In the genomic region with DNA sequence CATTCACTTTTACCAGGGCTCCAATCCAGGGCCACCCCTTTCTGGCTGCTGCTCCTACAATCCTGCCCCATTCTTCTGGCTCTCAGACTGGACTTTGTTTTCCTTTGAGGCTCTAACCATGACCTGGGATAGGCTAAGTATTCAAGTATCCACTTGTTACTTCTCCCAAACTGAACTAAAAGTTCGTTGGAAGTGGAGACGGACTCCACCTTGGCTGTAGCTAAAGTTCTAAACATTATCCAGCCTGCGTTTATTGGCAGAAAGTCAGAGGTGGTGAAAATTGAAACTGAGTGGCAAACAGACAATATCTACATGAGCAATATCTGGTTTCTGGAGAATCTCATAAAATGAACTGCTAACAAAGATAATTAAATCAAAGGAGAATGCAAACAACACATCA, we compare ENCODE assay signal across 27 mouse cellular contexts. TPM values are rescaled to one million over a fixed set of nuclear protein-coding genes. Genes with fewer than 3 reads are reported as not detected.
"Had no signal": no experiment of that assay in that cellular context is flagged by ENCODE, and none has a peak within 500 bp of the region (broad histone marks: within the 10 kb centered on the region; RNA-seq: fewer than 3 reads in every experiment).

No protein-coding gene starts in this region.

- H3K4me1 ChIP-seq: limb, embryonic 10.5 days; limb, embryonic 13.5 days; liver, embryonic 12.5 days; liver, embryonic 15.5 days; lung, embryonic 15.5 days; midbrain, embryonic 12.5 days; midbrain, embryonic 15.5 days; neural tube, embryonic 12.5 days; neural tube, embryonic 15.5 days had no signal

- H3K36me3 ChIP-seq: limb, embryonic 10.5 days; limb, embryonic 13.5 days; liver, embryonic 12.5 days; liver, embryonic 15.5 days; lung, embryonic 15.5 days; midbrain, embryonic 12.5 days; midbrain, embryonic 15.5 days; neural tube, embryonic 12.5 days; neural tube, embryonic 15.5 days had no signal

- H3K9me3 ChIP-seq: limb, embryonic 10.5 days; limb, embryonic 13.5 days; liver, embryonic 12.5 days; liver, embryonic 15.5 days; lung, embryonic 15.5 days; midbrain, embryonic 12.5 days; midbrain, embryonic 15.5 days; neural tube, embryonic 12.5 days; neural tube, embryonic 15.5 days had no signal

- H3K27ac ChIP-seq: hindbrain, embryonic 14.5 days; hindbrain, postnatal 0 days; kidney, postnatal 0 days; layer of hippocampus, adult 2 months; limb, embryonic 10.5 days; limb, embryonic 13.5 days; liver, embryonic 12.5 days; liver, embryonic 15.5 days; lung, embryonic 15.5 days; macrophage; midbrain, embryonic 12.5 days; midbrain, embryonic 15.5 days; neural tube, embryonic 12.5 days; neural tube, embryonic 15.5 days had no signal

- H3K4me3 ChIP-seq: layer of hippocampus, adult 2 months; limb, embryonic 10.5 days; limb, embryonic 13.5 days; liver, embryonic 12.5 days; liver, embryonic 15.5 days; lung, embryonic 15.5 days; midbrain, embryonic 12.5 days; midbrain, embryonic 15.5 days; neural tube, embryonic 12.5 days; neural tube, embryonic 15.5 days had no signal

- DNase-seq: layer of hippocampus, adult 9-11 months; liver; lung, adult 18-20 months; lung, postnatal 10 days; retina, postnatal 1 day; right cerebral cortex, postnatal 25 days; thymus, adult 18-20 months; thymus, postnatal 36 days had no signal

- H3K4me2 ChIP-seq: hindbrain, embryonic 14.5 days; limb, embryonic 13.5 days; liver, embryonic 12.5 days; liver, embryonic 15.5 days; lung, embryonic 15.5 days; midbrain, embryonic 12.5 days; midbrain, embryonic 15.5 days; neural tube, embryonic 12.5 days; neural tube, embryonic 15.5 days had no signal

- H3K9ac ChIP-seq: hindbrain, embryonic 14.5 days; limb, embryonic 13.5 days; liver, embryonic 12.5 days; liver, embryonic 15.5 days; lung, embryonic 15.5 days; midbrain, embryonic 12.5 days; midbrain, embryonic 15.5 days; neural tube, embryonic 12.5 days; neural tube, embryonic 15.5 days had no signal

- ATAC-seq: hindbrain, postnatal 0 days; inflammation-experienced regulatory T-cells, adult 6 months; liver, embryonic 12.5 days; midbrain, embryonic 15.5 days had no signal

- H3K27me3 ChIP-seq: limb, embryonic 13.5 days; liver, embryonic 12.5 days; liver, embryonic 15.5 days; lung, embryonic 15.5 days; midbrain, embryonic 12.5 days; midbrain, embryonic 15.5 days; neural tube, embryonic 12.5 days; neural tube, embryonic 15.5 days had no signal

RNA-seq across cellular contexts. Expression of a gene that starts 12.8 kb away (rescaled TPM):
- polyA plus RNA-seq: hindbrain, embryonic 14.5 days; hindbrain, postnatal 0 days; inflammation-experienced regulatory T-cells, adult 6 months; kidney, postnatal 0 days; limb, embryonic 13.5 days; liver, embryonic 12.5 days; liver, embryonic 15.5 days; lung, embryonic 15.5 days; macrophage; midbrain, embryonic 12.5 days; midbrain, embryonic 15.5 days; neural tube, embryonic 12.5 days; neural tube, embryonic 15.5 days; spleen, adult 2 months; stomach, embryonic 16.5 days; testis, adult 2 months; urinary bladder, adult 2 months had no signal

RNA-seq across cellular contexts. Expression of a gene that starts 54.7 kb away (rescaled TPM):
- polyA plus RNA-seq: inflammation-experienced regulatory T-cells, adult 6 months; macrophage had no signal
